In genomic region chr9:26742817-26743216, GRCm38 (mm10) we compare ENCODE assay signal across 15 mouse cellular contexts. TPM values are rescaled to one million over a fixed set of nuclear protein-coding genes. Genes with fewer than 3 reads are reported as not detected.
DNase-seq lines count a peak whose midpoint lies in the region; ATAC-seq and TF ChIP-seq lines count a peak whose summit lies in the region.
"Had no signal": no experiment of that assay in that cellular context is flagged by ENCODE, and none has a peak within 500 bp of the region (broad histone marks: within the 10 kb centered on the region; RNA-seq: fewer than 3 reads in every experiment).

No protein-coding gene starts in this region.

- WGBS in midbrain, embryonic 14.5 days, result 92% methylated on average over 3 of the region's 3 CpGs
- 83% methylated on average over 3 of the region's 3 CpGs for WGBS in midbrain, embryonic 11.5 days
- 55% methylated on average over 3 of the region's 3 CpGs for WGBS in hindbrain, postnatal 0 days
- 97% methylated on average over 3 of the region's 3 CpGs for WGBS in thymus, adult 2 months

- H3K27me3 ChIP-seq in midbrain, embryonic 14.5 days (ENCODE audit: control insufficient read depth, insufficient read depth, low read length), result no peaks in the 10 kb centered on the region
- no peaks in the 10 kb centered on the region for H3K27me3 ChIP-seq in midbrain, embryonic 11.5 days (ENCODE audit: control insufficient read depth, insufficient read depth, low read length)
- no peaks in the 10 kb centered on the region for H3K27me3 ChIP-seq in hindbrain, postnatal 0 days (ENCODE audit: insufficient read depth, low read length)
- H3K27me3 ChIP-seq in thymus, adult 2 months (ENCODE audit: control insufficient read depth, insufficient read depth, low read length), result no peaks in the 10 kb centered on the region
- H3K27me3 ChIP-seq: embryonic facial prominence, embryonic 12.5 days; liver, embryonic 15.5 days had no signal

- no peak for ATAC-seq in midbrain, embryonic 14.5 days (ENCODE audit: low FRiP score, low TSS enrichment)
- no peak for ATAC-seq in midbrain, embryonic 11.5 days (ENCODE audit: low FRiP score)
- peak; percentile 77 for ATAC-seq in hindbrain, postnatal 0 days
- ATAC-seq: CD4-positive, CD25-positive, alpha-beta regulatory T cell, adult 4 months had no signal

- H3K9me3 ChIP-seq in midbrain, embryonic 14.5 days (ENCODE audit: control insufficient read depth, low read length), result no peaks in the 10 kb centered on the region
- no peaks in the 10 kb centered on the region for H3K9me3 ChIP-seq in midbrain, embryonic 11.5 days (ENCODE audit: control insufficient read depth, low read length)
- no peaks in the 10 kb centered on the region for H3K9me3 ChIP-seq in hindbrain, postnatal 0 days (ENCODE audit: low read length)
- H3K9me3 ChIP-seq: embryonic facial prominence, embryonic 12.5 days; liver, embryonic 15.5 days had no signal

- H3K9ac ChIP-seq in midbrain, embryonic 14.5 days (replicated peaks; ENCODE audit: low read length), result no peak overlapping the region
- H3K9ac ChIP-seq in midbrain, embryonic 11.5 days (ENCODE audit: low read length), result no peak overlapping the region
- H3K9ac ChIP-seq in hindbrain, postnatal 0 days (replicated peaks; ENCODE audit: low read length), result no peak overlapping the region
- H3K9ac ChIP-seq: embryonic facial prominence, embryonic 12.5 days; liver, embryonic 15.5 days had no signal

- TF ChIP-seq CTCF in hindbrain, postnatal 0 days (IDR thresholded peaks at IDR 0.05; ENCODE audit: low read depth), result no peak
- no peak for TF ChIP-seq CTCF in thymus, adult 2 months (IDR thresholded peaks at IDR 0.05; ENCODE audit: borderline replicate concordance, control insufficient read depth, extremely low read depth, insufficient read depth, low read length, poor library complexity)

- no peaks in the 10 kb centered on the region; the same call in 1 of the 2 replicates for H3K36me3 ChIP-seq in midbrain, embryonic 14.5 days (ENCODE audit: control insufficient read depth, insufficient read depth, low read length)
- H3K36me3 ChIP-seq in midbrain, embryonic 11.5 days (ENCODE audit: control insufficient read depth, insufficient read depth, low read length), result no peaks in the 10 kb centered on the region
- H3K36me3 ChIP-seq in hindbrain, postnatal 0 days (ENCODE audit: insufficient read depth, low read length), result 0 out of 2 replicates have a peak, but pooled peaks cover 4% of the 10 kb centered on the region
- no peaks in the 10 kb centered on the region for H3K36me3 ChIP-seq in thymus, adult 2 months (ENCODE audit: control insufficient read depth, insufficient read depth, low read length)
- H3K36me3 ChIP-seq: embryonic facial prominence, embryonic 12.5 days; liver, embryonic 15.5 days had no signal

- intact Hi-C loops in gastrocnemius, postnatal 14 days (cut with DNase I; ENCODE audit: low total_unique reads), result no loop called here

- peaks cover 4% of the 10 kb centered on the region; the same call in 1 of the 2 replicates for H3K4me1 ChIP-seq in midbrain, embryonic 14.5 days (ENCODE audit: control insufficient read depth, insufficient read depth, low read length)
- no peaks in the 10 kb centered on the region; the same call in 1 of the 2 replicates for H3K4me1 ChIP-seq in midbrain, embryonic 11.5 days (ENCODE audit: control insufficient read depth, insufficient read depth, low read length)
- peaks cover 10% of the 10 kb centered on the region for H3K4me1 ChIP-seq in hindbrain, postnatal 0 days (ENCODE audit: insufficient read depth, low read length)
- no peaks in the 10 kb centered on the region for H3K4me1 ChIP-seq in thymus, adult 2 months (replicated peaks; ENCODE audit: control insufficient read depth, insufficient read depth, low read length)
- H3K4me1 ChIP-seq: embryonic facial prominence, embryonic 12.5 days; liver, embryonic 15.5 days had no signal

- H3K4me3 ChIP-seq in midbrain, embryonic 14.5 days (replicated peaks; ENCODE audit: low read depth, low read length), result no peak overlapping the region
- no peak overlapping the region for H3K4me3 ChIP-seq in midbrain, embryonic 11.5 days (ENCODE audit: low read depth, low read length)
- no peak overlapping the region for H3K4me3 ChIP-seq in hindbrain, postnatal 0 days (ENCODE audit: low read length)
- no peak overlapping the region for H3K4me3 ChIP-seq in thymus, adult 2 months (ENCODE audit: control insufficient read depth, insufficient read depth, low read length)
- H3K4me3 ChIP-seq: embryonic facial prominence, embryonic 12.5 days; liver, embryonic 15.5 days had no signal

- no peak overlapping the region for H3K4me2 ChIP-seq in midbrain, embryonic 14.5 days (ENCODE audit: low read length)
- no peak overlapping the region for H3K4me2 ChIP-seq in midbrain, embryonic 11.5 days
- no peak overlapping the region for H3K4me2 ChIP-seq in hindbrain, postnatal 0 days (ENCODE audit: low read depth, low read length)
- H3K4me2 ChIP-seq: embryonic facial prominence, embryonic 12.5 days; heart, embryonic 11.5 days; liver, embryonic 15.5 days had no signal

- TF ChIP-seq POLR2A in thymus, adult 2 months (IDR thresholded peaks at IDR 0.05; ENCODE audit: control insufficient read depth, extremely low read depth, insufficient read depth, low read length, poor library complexity), result no peak

- H3K27ac ChIP-seq in midbrain, embryonic 14.5 days (replicated peaks; ENCODE audit: low read depth, low read length), result no peak overlapping the region
- no peak overlapping the region for H3K27ac ChIP-seq in midbrain, embryonic 11.5 days (ENCODE audit: low read depth, low read length)
- H3K27ac ChIP-seq in hindbrain, postnatal 0 days, result no peak overlapping the region
- H3K27ac ChIP-seq in thymus, adult 2 months (ENCODE audit: control insufficient read depth, insufficient read depth, low read length), result no peak overlapping the region
- H3K27ac ChIP-seq: embryonic facial prominence, embryonic 12.5 days; liver, embryonic 15.5 days had no signal

- peak; percentile 32 for DNase-seq in gastrocnemius, postnatal 14 days
- no peak for DNase-seq in gastrocnemius, postnatal 25 days
- DNase-seq in midbrain, embryonic 14.5 days, result peak; percentile 34
- no peak for DNase-seq in midbrain, embryonic 11.5 days (ENCODE audit: low spot score, missing footprints)
- DNase-seq in hindbrain, postnatal 0 days (ENCODE audit: low spot score), result peak; percentile 79
- peak; percentile 66 to 68 for DNase-seq in right cerebral cortex, postnatal 10 days (ENCODE audit: low spot score in 2 of 2)
- DNase-seq in thymus, adult 2 months, result no peak
- no peak for DNase-seq in lung, postnatal 25 days (ENCODE audit: low spot score)
- DNase-seq: cerebellum, adult 9-11 months; lung, postnatal 4 days had no signal

RNA-seq across cellular contexts. Expression of gene B3gat1, which starts 9.3 kb away (rescaled TPM):
- total RNA-seq in gastrocnemius, postnatal 14 days (2021), result 1 to 10 TPM; 1.7 to 2.0 TPM
- total RNA-seq in gastrocnemius, postnatal 25 days (2021), result 1 to 10 TPM in 1 of 2 experiments, under 1 TPM in 1; 0.38 to 1.4 TPM
- polyA plus RNA-seq in midbrain, embryonic 14.5 days (2014; fragmentation: Nextera tagmentation; extraction: Ambion mirVana), result 46.6 and 49.6 TPM in 2 replicates
- 4.7 and 5.7 TPM in 2 replicates for polyA plus RNA-seq in midbrain, embryonic 11.5 days (2014; fragmentation: Nextera tagmentation; extraction: Ambion mirVana)
- total RNA-seq in hindbrain, postnatal 0 days (2014; rRNA removed), result 180 and 203 TPM in 2 replicates
- polyA plus RNA-seq in hindbrain, postnatal 0 days (2015; fragmentation: Nextera tagmentation; extraction: Ambion mirVana), result 32.8 and 37.6 TPM in 2 replicates
- polyA plus RNA-seq in thymus, adult 2 months (2012; rRNA removed), result 0.05 and 0.19 TPM in 2 replicates
- total RNA-seq: hematopoietic stem cell, adult 5-6 weeks had no signal
- polyA plus RNA-seq: CD4-positive, CD25-positive, alpha-beta regulatory T cell, adult 4 months; liver, embryonic 15.5 days had no signal

Comparison
In these comparisons a context has a peak if more than half of its experiments do, and no peak if none do; other contexts are left out.
1. DNase-seq: peak in gastrocnemius, postnatal 14 days (single experiment), midbrain, embryonic 14.5 days (single experiment), hindbrain, postnatal 0 days (single experiment) and right cerebral cortex, postnatal 10 days (2 of 2); none in gastrocnemius, postnatal 25 days (single experiment), midbrain, embryonic 11.5 days (single experiment), thymus, adult 2 months (single experiment) and lung, postnatal 25 days (single experiment).